Mouse (Mus musculus) G1E-ER4 (cell line): ENCODE measurements around the gene Cpne8. TPM values are rescaled to one million over a fixed set of nuclear protein-coding genes. Genes with fewer than 3 reads are reported as not detected.

Experiments
- GATA1 ChIP-seq: IDR thresholded peaks from one replicate; pipeline ENCODE4 v1.8.0; 2012; ENCODE audit warnings: low read length, inconsistent platforms
- polyA plus RNA-seq: library from polyadenylated mRNA; stranded (reverse); fragments of >175 nt; gene quantifications from 2 replicates; pipeline ENCODE4 v1.2.3, GENCODE M21; 2012

Gene Cpne8
- polyA plus RNA-seq, 1 experiment = not detected

- no peak for TF ChIP-seq GATA1
Observed at GRCm38 (mm10) chr15:90548589-90548988, 130.6 kb downstream of the Cpne8 start.

DNA sequence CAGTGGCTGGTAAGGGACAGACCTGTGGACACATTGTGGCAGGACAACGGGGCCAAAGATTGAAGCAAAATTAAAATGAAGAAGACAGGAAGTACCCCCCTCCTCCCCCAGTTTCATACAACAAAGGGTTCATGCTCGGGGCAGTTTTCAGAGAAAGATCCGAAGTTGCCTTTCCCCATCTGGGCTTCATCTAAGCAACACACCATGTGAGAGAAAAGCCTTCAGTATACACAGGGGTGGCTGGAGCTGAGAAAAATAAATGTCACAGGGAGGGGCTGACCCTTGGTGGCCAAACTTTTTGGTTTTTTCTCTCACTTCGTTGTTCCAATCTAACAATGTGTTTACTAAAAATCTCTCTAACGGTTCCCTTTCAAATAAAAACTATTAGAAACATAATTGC, 135.8 kb downstream of the Cpne8 start:
- TF ChIP-seq GATA1 = no peak

- no peak for TF ChIP-seq GATA1
Observed at GRCm38 (mm10) chr15:90542126-90542525, 137.1 kb downstream of the Cpne8 start.

DNA sequence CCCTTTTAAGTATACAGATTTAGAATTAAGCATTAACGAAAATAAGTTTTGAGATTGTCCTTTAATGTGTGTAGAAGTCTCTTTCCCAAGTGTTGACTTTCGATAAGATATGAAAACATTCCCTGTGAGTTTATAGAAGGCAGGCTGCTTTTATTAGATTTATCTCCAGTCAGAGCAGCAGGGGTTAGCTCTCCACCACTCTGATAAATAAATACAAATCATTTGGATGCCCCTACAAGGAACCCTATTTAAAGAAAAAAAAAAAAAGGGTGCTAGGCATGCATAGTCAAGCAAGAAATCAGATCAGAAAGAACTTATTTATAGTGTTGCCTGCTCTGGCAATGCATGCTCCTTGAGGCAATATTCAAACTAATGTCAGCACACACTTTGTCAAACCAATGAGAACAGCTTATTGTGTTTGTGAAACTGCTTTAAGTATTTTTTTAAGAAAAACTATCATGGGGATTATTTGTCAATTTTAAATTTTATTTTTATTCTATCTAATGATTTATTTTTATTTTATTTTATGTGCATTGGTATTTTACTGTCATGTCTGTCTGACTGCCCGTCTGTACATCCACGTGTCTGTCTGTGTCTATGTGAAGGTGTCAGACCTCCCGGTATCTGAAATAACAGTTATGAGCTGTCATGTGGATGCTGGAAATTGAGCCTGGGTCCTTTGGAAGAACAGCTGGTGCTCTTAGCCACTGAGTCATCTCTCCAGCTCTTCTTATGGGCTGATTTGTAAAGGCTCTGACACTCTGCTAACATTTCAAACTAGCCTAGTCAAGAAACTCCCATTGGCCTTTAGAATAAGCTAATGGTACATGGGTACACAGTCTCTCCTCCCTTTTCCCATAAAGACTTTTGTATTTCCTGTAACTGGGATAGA, 142.7 kb downstream of the Cpne8 start:
- TF ChIP-seq GATA1 = no peak

GRCm38 (mm10) chr15:90535730-90536129, 143.5 kb downstream of the Cpne8 start:
- no peak for TF ChIP-seq GATA1

GRCm38 (mm10) chr15:90512769-90513168, 166.5 kb downstream of the Cpne8 start:
- TF ChIP-seq GATA1 = no peak

DNA sequence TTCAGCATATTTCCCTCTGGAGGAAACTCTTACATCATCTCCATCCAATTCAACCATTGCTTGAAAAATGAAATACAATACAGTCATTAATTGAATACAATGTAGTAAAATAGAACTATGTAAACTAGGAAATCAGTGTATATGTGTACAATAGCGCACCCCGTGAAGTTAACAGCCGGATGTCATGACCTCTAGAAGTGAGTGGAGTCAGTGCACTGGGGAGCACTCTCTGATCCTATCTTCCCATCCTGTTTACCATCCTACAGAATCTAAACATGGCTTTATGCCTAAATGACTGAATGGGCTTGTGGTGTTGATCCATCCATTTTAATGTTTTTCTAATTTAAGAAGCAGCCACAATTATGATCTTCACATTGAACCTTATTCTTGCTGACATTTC, 182.2 kb downstream of the Cpne8 start:
- no peak for TF ChIP-seq GATA1

- TF ChIP-seq GATA1 = no peak
Observed at GRCm38 (mm10) chr15:90491558-90491957, 187.7 kb downstream of the Cpne8 start.

- no peak for TF ChIP-seq GATA1
Observed at GRCm38 (mm10) chr15:90490186-90490585, 189.0 kb downstream of the Cpne8 start.

- TF ChIP-seq GATA1 = no peak
Observed at GRCm38 (mm10) chr15:90463281-90463680, 216.0 kb downstream of the Cpne8 start.

- no peak for TF ChIP-seq GATA1
Observed at GRCm38 (mm10) chr15:90446076-90446475, 233.2 kb downstream of the Cpne8 start.
